Mouse (Mus musculus) lung, postnatal 0 days (tissue): ENCODE data around the gene Lix1l. TPM values are rescaled to one million over a fixed set of nuclear protein-coding genes. Genes with fewer than 3 reads are reported as not detected.

Source experiments
- ATAC-seq: fragments of 200-750 bp; cut with Nextera tagmentation; 2 replicates; pipeline ENCODE4 v1.8.0; 2017; ENCODE audit warnings: moderate library complexity
- DNase-seq: peaks from one replicate; pipeline ENCODE4 v3.0.0-alpha.2; 2016; ENCODE audit warnings: low spot score
- H3K27ac ChIP-seq: fragments of 300-500 bp; sonication (generic); 2 replicates; pipeline ENCODE4 v1.5.1; 2014; ENCODE audit warnings: antibody characterized with exemption, mild to moderate bottlenecking, low read length, mixed read lengths
- H3K27me3 ChIP-seq: fragments of 300-500 bp; sonication (generic); replicated peaks from 2 replicates; pipeline ENCODE4 v1.6.1; 2014; ENCODE audit warnings: low read length, mixed read lengths; ENCODE audit not compliant: insufficient read depth
- H3K36me3 ChIP-seq: fragments of 300-500 bp; sonication (generic); 2 replicates; pipeline ENCODE4 v1.6.1; 2014; ENCODE audit warnings: low read length, mixed read lengths; ENCODE audit not compliant: insufficient read depth
- H3K4me1 ChIP-seq: fragments of 300-500 bp; sonication (generic); 2 replicates; pipeline ENCODE4 v1.6.1; 2014; ENCODE audit warnings: antibody characterized with exemption, low read depth, low read length, mixed read lengths; ENCODE audit not compliant: insufficient read depth
- H3K4me2 ChIP-seq: fragments of 300-500 bp; sonication (generic); replicated peaks from 2 replicates; pipeline ENCODE4 v1.6.1; 2014; ENCODE audit warnings: low read depth, mild to moderate bottlenecking, low read length, moderate library complexity, mixed read lengths
- H3K4me3 ChIP-seq: fragments of 300-500 bp; sonication (generic); 2 replicates; pipeline ENCODE4 v1.5.1; 2014; ENCODE audit warnings: low read depth, low read length
- H3K9ac ChIP-seq: fragments of 300-500 bp; sonication (generic); replicated peaks from 2 replicates; pipeline ENCODE4 v1.6.1; 2014; ENCODE audit warnings: low read depth, mild to moderate bottlenecking
- H3K9me3 ChIP-seq: fragments of 300-500 bp; sonication (generic); 2 replicates; pipeline ENCODE4 v1.6.1; 2016; ENCODE audit warnings: low read length, mixed read lengths
- CTCF ChIP-seq: IDR thresholded peaks from 2 replicates; pipeline ENCODE4 v1.5.1; 2016; ENCODE audit warnings: antibody characterized with exemption, mild to moderate bottlenecking
- EP300 ChIP-seq: IDR thresholded peaks from 2 replicates; pipeline ENCODE4 v1.6.1; 2016; ENCODE audit warnings: antibody characterized with exemption, mild to moderate bottlenecking, control low read depth
- WGBS: fragments of 180-500 bp; shearing (Covaris S2); extraction: QIAGEN DNeasy Blood & Tissue Kit; methylation state at CpG from one replicate; pipeline ENCODE4 v1.1.7; 2014; 5-methylcytosine and 5-hydroxymethylcytosine counted together
- polyA plus RNA-seq: library from polyadenylated mRNA; unstranded; fragments of >200 nt; fragmentation: Nextera tagmentation; extraction: Ambion mirVana; gene quantifications from 2 replicates; pipeline ENCODE4 v1.2.1, GENCODE M21; 2015

Lix1l gene
- polyA plus RNA-seq, 1 experiment from 2014 or later: 5.4 TPM

DNA sequence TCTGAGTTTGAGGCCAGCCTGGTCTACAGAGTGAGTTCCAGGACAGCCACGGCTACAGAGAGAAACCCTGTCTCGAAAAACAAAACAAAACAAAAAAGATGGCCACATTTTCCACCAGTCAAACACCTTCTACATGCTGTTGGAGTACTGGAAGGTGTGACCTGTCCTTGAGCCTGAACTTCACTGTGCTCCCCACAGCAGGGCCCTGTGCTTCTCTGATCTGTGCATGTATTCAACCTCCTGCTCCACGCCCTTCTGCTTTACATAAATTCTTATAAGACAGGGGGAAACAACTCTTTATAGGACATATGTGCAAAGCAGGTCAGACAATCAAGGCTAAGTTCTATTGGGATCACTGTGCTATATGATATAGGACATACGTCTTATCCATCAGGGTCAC, 22.3 kb downstream of the Lix1l start:
- ATAC-seq (no peak), DNase-seq (no peak)
- H3K36me3 ChIP-seq: peaks cover 20% of the 10 kb centered on the region; the same call in 1 of the 2 replicates
- no peaks in the 10 kb centered on the region for H3K27me3 ChIP-seq
- no peak overlapping the region for H3K9ac ChIP-seq
- H3K9me3 ChIP-seq: no peaks in the 10 kb centered on the region
- H3K27ac ChIP-seq: no peak overlapping the region
- H3K4me1 ChIP-seq: no peaks in the 10 kb centered on the region
- TF ChIP-seq CTCF: no peak
- no peak for TF ChIP-seq EP300
- no peak overlapping the region for H3K4me3 ChIP-seq
- no peak overlapping the region for H3K4me2 ChIP-seq
- WGBS: 86% methylated on average over 4 of the region's 4 CpGs

DNA sequence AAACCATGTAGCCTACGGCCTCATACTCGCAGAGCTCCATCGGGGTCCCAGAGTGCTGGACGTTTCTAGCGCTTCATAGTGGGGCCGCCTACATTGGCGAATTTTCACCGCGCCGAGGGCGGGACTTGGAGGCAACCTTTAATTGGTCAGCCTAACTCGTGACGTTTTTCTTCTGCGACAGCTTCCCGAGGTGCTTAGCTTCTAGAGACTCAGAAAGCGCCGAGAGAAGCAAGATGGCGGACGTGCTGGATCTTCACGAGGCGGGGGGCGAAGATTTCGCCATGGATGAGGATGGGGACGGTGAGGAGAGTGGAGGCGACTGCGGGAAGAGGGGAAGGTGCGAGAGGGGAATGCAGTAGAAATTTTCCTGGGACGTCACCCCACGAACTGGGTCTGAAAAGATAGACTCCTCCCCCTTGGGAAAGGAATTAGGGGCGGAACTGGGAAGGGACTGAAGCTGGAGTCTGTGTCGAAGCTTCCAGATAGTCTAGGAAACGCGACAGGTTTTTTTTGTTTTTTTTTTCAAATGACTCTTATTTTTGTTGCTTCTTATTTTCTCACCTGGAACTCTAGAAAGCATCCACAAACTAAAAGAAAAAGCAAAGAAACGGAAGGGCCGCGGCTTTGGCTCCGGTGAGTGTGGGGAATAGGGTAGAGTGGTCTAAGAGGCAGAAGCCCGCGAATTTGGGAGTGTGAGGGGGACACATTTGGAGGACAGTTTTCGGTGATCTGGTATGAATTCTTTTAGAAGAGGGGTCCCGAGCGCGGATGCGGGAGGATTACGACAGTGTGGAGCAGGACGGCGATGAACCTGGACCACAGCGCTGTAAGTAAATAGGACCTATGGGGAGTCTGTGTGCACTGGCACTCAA, 29.0 kb downstream of the Lix1l start, which contains the start of gene Rbm8a:
Rbm8a (plus strand) TSS at position 205 of the 872 bp plus-strand sequence.
- peak within 1 kb of the TSS; percentile 71 for H3K9ac ChIP-seq
- H3K36me3 ChIP-seq: no peaks in the 10 kb centered on the region
- H3K4me3 ChIP-seq: peak within 1 kb of the TSS; percentile 80
- H3K9me3 ChIP-seq: no peaks in the 10 kb centered on the region
- ATAC-seq (peak; percentile 99), DNase-seq (peak; percentile 98)
- peak within 1 kb of the TSS; percentile 79 for H3K4me2 ChIP-seq
- H3K27me3 ChIP-seq: no peaks in the 10 kb centered on the region
- peak within 1 kb of the TSS; percentile 85 for H3K27ac ChIP-seq
- no peak for TF ChIP-seq CTCF
- TF ChIP-seq EP300: peak; percentile 30
- peaks cover 4% of the 10 kb centered on the region; the same call in 1 of the 2 replicates for H3K4me1 ChIP-seq
- WGBS: 1% methylated on average over 47 of the region's 48 CpGs

DNA sequence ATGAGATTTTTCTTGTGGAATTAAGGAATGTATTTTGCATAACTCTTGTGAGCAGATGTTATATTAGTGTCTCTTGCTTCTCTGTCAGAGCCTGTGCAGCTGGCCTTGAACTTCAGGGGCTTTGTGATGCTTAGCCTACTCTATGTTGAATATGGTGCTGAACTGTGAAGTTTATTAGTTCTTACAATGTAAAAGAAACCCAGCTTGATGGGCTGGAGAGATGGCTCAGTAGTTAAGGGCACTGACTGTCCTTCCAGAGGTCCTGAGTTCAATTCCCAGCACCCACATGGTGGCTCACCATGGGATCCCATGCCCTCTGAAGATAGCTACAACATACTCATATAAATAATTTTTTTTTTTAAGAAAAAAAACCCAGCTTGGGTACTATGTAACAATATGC, 31.1 kb downstream of the Lix1l start:
- Histone ChIP-seq H3K27ac (no peak overlapping the region), H3K36me3 (no peaks in the 10 kb centered on the region), H3K9ac (no peak overlapping the region), H3K9me3 (no peaks in the 10 kb centered on the region), H3K27me3 (no peaks in the 10 kb centered on the region), H3K4me1 (peaks cover 4% of the 10 kb centered on the region; the same call in 1 of the 2 replicates), H3K4me2 (no peak overlapping the region), H3K4me3 (no peak overlapping the region)
- TF ChIP-seq CTCF (no peak), EP300 (no peak)
- ATAC-seq: no peak
- no peak for DNase-seq

DNA sequence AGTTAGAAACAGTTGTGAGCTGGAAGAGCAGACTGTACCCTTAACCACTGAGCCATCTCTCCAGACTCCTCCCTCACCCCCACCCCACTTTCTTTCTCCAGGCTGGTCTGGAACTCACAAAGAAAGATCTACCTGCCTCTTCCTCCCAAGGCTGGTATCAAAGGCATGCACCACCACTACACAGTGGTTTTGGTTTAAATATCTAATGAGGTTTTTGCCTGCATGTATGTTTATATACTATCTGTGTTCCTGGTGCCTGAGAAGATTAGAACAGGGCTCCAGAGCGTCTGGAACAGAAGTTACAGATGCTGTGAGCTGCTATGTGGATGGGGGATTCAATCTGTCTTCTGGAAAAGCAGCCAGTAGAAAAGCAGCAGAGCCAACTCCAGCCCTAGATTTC, 33.1 kb downstream of the Lix1l start:
- no peak overlapping the region for H3K4me2 ChIP-seq
- H3K36me3 ChIP-seq: no peaks in the 10 kb centered on the region
- H3K27me3 ChIP-seq: no peaks in the 10 kb centered on the region
- no peak overlapping the region for H3K9ac ChIP-seq
- no peak overlapping the region for H3K27ac ChIP-seq
- TF ChIP-seq CTCF: no peak
- TF ChIP-seq EP300: no peak
- DNase-seq (no peak), ATAC-seq (no peak)
- WGBS: 58% methylated on average over 1 of the region's 1 CpGs
- H3K4me1 ChIP-seq: peaks cover 4% of the 10 kb centered on the region; the same call in 1 of the 2 replicates
- no peaks in the 10 kb centered on the region for H3K9me3 ChIP-seq
- no peak overlapping the region for H3K4me3 ChIP-seq

DNA sequence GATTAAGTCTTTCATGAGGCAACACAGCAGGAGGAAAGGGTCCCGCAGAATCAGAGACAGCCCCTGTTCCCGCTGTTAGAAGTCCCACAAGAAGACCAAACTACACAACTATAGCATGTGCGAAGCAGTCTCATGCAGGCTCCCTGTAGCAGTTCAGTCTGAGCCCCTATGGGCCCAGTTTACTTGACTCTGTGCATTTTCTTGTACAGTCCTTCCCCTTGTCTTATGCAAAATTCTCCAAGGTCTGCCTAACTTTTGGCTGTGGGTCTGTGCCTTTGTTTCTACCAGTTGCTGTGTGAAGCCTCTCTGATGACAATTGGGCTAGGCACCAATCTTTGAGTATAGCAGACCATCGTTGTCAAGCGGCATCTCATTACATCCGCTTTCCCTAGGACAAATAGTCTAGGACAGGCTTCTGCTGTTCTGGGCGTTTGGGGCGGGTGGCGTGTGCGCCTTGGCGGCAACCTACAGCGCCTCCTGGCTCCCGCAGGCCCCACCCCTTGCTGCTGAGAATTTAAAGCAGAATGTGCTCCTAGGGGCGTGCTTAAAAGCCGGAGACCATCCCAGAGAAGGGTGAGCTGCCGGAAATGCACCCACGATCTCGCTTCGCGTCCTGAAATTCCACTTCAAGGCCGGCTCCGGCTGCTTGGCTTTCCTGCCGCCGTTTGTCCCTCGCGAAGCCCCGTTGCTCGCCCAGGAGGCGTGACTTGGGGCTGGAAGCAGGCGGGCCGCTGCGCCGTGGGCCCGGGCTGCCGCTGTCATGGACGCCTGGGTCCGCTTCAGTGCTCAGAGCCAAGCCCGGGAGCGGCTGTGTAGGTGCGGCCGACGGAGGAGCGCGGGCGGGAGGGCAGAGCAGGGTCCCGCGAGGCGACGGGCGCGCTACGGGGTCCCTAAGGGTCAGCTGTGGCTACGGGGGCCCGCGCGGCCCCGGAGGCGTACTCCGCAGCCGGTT, 34.3 kb downstream of the Lix1l start, which contains the start of the genes Pex11b and Gm42957:
Pex11b (plus strand) TSS at position 449 of the 952 bp plus-strand sequence.
Gm42957 (plus strand) TSS at position 547 of the 952 bp plus-strand sequence.
- ATAC-seq: peak; percentile 95
- H3K4me1 ChIP-seq: peaks cover 4% of the 10 kb centered on the region; the same call in 1 of the 2 replicates
- H3K27ac ChIP-seq: peak within 1 kb of the TSS; percentile 83
- peak; percentile 98 for DNase-seq
- H3K27me3 ChIP-seq: no peaks in the 10 kb centered on the region
- no peaks in the 10 kb centered on the region for H3K36me3 ChIP-seq
- no peaks in the 10 kb centered on the region for H3K9me3 ChIP-seq
- peak within 1 kb of the TSS; percentile 81 for H3K4me2 ChIP-seq
- 2% methylated on average over 59 of the region's 60 CpGs for WGBS
- peak; percentile 68 for TF ChIP-seq CTCF
- TF ChIP-seq EP300: no peak
- H3K4me3 ChIP-seq: peak within 1 kb of the TSS; percentile 84
- peak within 1 kb of the TSS; percentile 92 for H3K9ac ChIP-seq
